Mouse (Mus musculus): Measurements from ENCODE around the gene Hist1h2bc. TPM values are rescaled to one million over a fixed set of nuclear protein-coding genes. Genes with fewer than 3 reads are reported as not detected.
"Not testable (repeated sequence)": the region's sequence is repeated elsewhere in the genome, so short reads cannot be mapped to it uniquely, and the experiment has no call there.

Gene Hist1h2bc
- total RNA-seq (2015) (40.3 and 42.6 TPM in 2 replicates), total RNA-seq (2017) (253 and 263 TPM in 2 replicates)

DNA sequence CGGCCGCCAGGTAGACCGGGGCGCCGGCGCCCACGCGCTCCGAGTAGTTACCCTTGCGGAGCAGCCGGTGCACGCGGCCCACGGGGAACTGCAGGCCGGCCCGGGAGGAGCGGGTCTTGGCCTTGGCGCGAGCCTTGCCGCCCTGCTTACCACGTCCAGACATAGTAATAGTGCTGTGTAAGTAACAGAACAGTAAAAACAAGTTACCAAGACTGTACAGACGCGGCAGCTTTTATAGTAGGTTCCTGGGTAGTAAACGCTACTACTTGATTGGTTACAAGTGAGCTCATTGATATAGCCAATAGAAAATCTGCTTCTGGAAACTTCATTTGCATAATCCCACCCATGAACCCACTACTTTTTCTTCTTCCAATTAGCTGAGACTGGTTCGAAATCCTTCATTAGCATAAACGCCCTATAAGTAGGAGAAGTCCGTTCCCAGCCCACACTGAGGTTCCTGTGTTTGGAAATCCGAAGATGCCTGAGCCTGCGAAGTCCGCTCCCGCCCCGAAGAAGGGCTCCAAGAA, at the start of gene Hist1h2bc, which contains the start of gene Hist1h2ac:
Gene Hist1h2bc, plus strand, starts transcription at position 445 of the 527 bp plus-strand sequence.
Gene Hist1h2ac, minus strand, starts transcription at position 194 of the 527 bp plus-strand sequence.
- peak; percentile 90 for ATAC-seq (ENCODE audit: poor library complexity, severe bottlenecking)

DNA sequence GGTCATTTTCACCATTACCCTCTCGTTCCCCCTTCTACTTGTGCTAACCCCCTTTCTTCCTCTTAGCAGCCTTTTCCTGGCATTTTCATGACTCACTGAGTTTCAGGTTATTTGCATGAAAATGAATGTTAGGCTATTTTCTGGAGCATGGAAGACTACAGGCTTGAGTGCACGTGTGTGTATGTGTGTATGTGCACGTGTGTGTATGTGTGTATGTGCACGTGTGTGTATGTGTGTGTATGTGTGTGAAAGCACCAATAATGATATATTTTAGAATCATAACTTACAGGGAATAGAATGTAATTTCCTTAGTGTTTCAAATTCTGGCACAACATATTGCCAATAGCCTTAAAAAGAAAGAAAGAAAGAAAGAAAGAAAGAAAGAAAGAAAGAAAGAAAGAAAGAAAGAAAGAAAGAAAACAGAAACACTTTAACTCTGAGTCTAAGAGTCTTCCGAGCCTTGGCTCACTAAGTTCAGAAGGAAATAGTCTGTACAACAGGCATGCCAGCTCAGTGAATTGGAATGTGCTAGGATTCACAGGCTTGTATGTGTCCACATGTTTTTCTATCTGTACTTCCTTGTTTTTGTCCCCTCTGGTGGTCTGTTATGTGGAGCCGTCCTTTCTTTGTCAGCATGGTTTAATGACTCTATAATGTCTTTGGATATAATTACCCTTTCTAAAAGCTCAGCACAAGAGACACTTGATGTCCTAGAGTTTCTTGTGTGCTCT, 24.2 kb upstream of the Hist1h2bc start:
- ATAC-seq (ENCODE audit: poor library complexity, severe bottlenecking): no peak

DNA sequence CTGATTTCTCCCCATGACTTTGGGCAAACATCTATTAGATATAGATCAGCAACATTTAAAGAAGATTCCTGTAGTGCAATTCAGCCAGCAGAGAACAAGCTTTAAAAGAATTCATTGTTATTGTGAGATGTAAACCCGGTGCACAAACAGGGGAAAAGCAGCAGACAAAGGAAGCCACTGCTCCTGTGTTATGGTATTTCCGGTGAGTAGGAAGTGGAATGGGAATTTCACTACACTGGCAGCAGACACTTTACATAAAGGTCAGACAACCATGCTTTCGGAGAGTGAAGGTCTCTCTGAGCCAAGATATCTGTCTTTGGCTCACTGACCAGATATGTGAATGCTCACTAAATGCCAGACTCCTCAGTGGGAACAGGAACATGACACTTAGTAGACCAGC, 21.5 kb upstream of the Hist1h2bc start:
- ATAC-seq (ENCODE audit: poor library complexity, severe bottlenecking): no peak

DNA sequence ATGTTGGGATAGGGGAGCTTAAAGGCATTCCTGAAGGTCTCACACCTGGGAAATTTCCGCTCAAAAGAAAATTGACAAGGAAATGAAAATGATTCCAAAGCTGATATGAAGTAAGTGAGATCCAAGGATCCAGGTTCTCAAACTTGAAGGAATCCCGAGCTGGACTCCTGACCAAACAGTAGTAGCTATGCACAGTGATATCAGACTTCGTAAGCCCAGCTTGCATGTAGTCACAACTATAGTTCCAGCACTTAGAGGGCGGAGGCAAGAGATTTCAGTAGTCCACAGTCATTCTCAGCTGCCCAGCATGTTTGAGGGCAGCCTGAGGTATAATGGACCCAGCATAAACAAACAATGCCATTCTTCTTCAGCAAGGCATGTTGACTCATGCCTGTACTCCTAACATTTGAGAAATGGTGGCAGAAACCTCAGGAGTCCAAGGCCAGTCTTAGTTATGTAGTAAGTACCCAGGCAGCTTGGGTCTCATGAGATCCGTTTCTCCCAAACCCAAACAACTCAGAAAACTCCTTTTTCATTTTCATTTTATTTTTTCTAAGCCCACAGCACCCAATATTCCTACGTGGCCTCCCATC, 1.9 kb upstream of the Hist1h2bc start:
- no peak for ATAC-seq (ENCODE audit: poor library complexity, severe bottlenecking)

DNA sequence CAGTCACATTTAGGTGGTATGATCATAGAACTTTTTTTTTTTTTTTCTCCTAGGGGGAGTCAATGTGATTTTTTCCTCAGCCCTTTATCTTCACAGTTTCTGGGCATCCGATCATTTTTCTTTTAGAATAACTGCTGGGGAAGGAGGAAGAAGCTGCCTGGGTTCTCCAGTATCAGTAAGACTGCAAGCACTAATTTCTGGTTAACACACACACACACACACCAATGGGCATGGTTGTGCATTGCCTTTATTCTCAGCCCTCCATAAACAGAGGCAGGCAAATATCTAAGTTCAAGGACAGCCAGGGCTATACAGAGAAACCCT, 1.4 kb upstream of the Hist1h2bc start:
- ATAC-seq (ENCODE audit: poor library complexity, severe bottlenecking): no peak

DNA sequence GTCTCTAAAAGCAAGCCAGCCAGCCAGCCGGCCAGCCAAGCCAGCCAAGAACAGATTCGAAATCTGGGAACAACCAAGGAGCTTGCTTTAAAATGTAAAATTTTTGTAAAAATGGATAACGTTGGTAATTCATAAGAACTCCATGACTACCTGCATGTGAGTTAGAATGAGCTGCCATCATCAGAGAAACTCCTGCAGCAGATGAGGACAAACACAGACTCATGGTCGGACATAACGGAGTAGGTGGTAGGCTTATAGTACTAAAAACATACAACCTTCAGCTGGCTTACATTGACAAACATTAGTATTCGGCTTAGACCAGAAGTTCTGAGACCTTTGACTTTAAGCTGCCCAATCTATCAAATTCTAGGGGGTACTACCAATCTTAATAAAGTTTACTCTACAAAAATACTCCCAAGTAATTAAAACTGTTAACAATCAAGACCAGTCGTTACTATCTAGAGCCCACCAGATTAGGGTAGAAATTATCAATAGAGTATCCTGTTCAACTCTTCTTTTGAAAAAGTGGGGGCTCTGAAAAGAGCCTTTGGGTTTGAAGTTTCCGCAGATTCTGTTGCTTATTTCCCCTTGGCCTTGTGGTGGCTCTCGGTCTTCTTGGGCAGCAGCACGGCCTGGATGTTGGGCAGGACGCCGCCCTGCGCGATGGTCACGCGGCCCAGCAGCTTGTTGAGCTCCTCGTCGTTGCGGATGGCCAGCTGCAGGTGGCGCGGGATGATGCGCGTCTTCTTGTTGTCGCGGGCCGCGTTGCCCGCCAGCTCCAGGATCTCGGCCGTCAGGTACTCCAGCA, 848 bp upstream of the Hist1h2bc start:
- not testable (repeated sequence) for ATAC-seq (ENCODE audit: poor library complexity, severe bottlenecking)

DNA sequence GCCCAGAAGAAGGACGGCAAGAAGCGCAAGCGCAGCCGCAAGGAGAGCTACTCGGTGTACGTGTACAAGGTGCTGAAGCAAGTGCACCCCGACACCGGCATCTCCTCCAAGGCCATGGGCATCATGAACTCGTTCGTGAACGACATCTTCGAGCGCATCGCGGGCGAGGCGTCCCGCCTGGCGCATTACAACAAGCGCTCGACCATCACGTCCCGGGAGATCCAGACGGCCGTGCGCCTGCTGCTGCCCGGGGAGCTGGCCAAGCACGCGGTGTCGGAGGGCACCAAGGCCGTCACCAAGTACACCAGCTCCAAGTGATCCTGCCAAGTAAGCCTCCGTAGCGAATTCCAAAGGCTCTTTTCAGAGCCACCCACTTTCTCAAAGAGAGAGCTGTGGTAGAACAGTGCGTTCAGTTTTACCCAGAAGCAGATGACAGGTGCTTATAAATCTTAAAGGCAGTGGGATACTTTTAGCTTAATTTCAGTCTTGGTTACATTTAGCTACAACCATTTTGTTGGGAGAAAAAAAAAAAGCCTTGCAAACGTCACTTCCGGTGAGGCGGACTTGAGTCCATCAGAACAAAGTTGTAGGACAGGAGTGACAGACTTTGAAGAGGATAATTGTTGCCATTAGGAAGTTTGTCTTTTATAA, 421 bp downstream of the Hist1h2bc start:
- peak; percentile 43 for ATAC-seq (ENCODE audit: poor library complexity, severe bottlenecking)

DNA sequence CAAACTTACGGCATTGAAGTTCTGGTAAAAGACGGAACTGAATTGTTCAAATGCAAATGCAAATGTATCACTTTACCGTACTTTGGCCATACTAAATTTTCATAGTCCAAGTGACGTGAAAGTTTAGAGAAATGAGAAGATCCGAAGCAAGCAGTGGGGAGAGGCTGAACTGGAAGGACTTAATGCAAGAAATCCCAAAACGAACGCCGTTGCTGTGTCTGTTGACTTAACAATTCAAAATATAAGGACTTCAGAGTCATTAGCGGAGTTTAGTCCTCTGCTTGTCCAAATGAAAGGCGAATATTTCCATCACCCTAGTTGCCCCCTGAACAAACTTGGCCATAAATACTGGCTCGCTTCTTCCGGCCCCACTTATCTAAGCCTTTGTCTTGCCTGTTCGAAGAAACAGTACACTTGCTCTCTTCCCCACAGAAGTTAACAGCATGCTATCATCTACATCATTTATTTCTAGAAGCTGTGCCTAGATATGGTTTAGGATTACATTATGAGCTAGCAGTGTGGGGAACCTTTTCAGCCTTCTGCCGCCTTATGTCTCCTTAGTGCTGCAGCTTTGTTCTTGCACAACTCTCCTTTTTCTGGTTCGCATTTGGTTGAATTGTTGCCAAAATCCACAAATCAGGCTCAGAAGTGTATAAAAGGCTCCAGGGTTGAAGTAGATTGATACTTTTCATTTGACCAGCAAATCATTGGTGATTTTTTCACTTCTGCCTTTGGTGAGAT, 1.3 kb downstream of the Hist1h2bc start:
- no peak for ATAC-seq (ENCODE audit: poor library complexity, severe bottlenecking)

DNA sequence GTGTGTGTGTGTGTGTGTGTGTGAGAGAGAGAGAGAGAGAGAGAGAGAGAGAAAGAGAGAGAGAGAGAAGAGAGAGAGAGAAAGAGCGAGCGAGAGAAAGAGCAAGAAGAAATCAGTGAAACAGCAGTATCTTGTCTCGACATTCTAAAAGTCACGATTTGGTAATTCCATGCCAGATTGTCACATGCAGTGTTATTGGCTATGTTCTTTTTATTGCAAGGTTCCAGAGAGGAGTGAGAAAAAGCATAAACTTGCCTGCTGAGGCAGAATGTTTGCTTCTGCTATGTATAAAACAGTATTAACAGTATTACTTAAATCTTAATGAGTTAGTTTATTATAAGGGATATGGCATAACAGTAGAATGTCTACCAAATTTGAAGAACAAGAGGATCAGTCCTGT, 2.0 kb downstream of the Hist1h2bc start:
- ATAC-seq (ENCODE audit: poor library complexity, severe bottlenecking): no peak

DNA sequence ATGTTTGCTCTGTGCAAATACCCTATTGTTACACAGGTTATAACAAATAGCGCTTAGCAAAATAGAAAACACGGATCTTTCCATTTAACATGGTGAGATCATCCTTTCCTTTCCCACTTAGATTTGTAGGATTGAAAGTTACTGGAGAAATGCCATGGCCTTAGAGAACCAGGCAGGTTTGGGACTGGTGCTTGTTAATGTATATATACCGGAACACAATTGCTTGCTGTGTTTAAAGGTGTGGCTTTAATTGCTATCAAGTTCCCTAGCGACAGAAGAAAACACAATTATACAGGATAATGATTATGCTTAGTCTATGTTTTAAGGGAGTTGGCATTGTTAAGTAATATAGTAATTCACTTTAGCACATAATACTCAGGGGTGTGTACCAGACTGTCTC, 3.2 kb downstream of the Hist1h2bc start:
- ATAC-seq (ENCODE audit: poor library complexity, severe bottlenecking): no peak

DNA sequence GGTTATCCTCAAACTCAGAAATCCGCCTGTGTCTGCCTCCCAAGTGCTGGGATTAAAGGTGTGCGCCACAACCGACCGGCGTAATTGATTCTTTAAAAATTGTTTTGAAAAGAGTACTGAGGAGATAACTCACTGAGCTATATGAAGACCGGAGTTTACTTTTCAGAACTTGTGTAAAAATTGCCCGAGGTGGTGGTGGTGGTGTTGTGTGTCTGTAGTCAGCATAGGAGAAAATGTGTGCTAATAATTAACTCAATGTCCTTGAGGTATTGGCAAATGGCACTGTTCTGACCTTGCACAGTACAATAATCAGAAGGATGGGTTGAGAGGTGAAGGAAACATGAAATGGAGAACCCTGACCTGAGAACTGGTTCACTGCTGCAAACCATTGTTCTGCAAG, 3.9 kb downstream of the Hist1h2bc start:
- no peak for ATAC-seq (ENCODE audit: poor library complexity, severe bottlenecking)

DNA sequence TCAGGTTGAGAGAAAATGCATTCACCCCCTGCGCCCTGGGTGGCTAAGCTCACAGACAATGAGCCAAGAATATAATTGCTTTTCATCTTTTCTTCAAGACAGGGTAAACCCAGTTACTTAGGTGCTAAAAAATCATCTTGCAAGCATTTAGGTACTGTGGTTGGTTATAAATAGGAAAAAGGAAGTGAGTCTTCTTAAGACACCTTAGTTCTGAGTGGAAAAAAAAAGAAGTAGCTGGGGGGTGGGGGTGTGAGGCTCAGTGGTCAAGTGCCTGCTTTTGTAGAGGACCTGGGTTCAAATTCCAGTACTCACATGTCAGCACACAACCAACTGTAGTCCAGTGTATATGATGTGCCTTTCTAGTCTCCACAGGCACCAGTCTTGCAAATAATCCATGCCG, 5.0 kb downstream of the Hist1h2bc start:
- 0 out of 2 replicates have a peak, but pooled peaks have one; percentile 28 for ATAC-seq (ENCODE audit: poor library complexity, severe bottlenecking)

DNA sequence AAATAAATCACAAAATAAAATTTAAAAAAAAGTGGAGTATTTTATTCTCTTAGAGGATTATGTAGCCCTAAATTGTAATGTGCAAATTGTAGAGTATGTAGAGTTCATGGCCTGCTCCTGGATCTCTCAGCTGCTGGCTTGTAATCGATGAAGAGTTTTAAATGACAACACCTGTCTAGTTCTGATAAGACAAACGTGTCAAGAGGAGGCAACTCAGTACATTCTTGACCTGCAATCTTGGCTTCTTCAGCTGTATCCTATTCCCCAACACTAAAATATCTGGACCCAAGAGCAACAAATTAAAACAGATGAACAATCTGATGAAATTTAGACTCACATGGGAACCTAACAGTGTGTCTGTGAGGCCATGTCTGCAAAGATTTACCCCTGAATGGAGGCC, 5.5 kb downstream of the Hist1h2bc start:
- ATAC-seq (ENCODE audit: poor library complexity, severe bottlenecking): no peak

DNA sequence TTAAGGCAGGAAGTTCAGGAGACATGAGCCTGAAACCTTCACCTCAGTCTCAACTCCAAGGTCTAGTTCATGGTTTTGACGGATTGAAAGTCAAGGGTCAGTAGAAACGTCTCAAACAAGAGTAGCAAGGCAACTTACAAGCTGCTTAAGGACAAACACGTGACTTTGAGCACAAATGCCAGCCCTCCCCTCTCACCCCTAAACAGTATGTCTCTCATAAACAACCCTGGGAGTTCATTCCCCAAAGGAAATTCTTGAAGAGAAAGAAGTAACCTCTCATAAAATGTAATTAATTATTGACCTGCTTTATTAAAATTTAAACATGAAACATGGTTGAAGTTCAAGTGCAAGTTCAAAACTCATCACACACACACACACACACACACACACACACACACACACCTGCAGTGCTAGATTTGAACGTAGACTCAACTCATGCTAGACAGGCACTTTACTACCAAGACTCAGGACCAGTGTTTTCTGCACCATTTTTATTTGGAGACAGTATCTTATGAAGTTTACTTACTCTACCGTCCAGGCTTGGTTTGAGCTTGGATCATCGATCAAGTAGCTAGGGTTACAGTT, 9.9 kb downstream of the Hist1h2bc start:
- ATAC-seq (ENCODE audit: poor library complexity, severe bottlenecking): no peak

DNA sequence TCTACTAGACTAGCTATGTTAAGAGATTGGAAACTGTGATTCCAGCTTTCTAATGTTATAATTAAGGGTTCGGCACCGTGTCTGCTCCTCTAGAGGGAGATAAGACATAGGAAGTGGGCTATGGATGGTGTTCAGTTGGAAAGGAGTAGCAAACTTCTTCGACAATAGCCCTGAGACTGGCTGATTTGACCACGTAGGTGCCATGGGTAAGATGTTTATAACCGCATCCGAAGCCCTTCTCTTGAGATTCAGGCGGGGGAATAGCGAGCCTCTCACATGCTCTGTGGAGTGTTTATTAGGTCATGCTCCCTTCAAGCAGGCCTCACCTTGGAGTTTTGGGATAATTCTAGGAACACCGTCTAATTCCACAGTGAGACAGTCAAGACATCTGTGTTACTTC, 11.0 kb downstream of the Hist1h2bc start:
- ATAC-seq (ENCODE audit: poor library complexity, severe bottlenecking): no peak

DNA sequence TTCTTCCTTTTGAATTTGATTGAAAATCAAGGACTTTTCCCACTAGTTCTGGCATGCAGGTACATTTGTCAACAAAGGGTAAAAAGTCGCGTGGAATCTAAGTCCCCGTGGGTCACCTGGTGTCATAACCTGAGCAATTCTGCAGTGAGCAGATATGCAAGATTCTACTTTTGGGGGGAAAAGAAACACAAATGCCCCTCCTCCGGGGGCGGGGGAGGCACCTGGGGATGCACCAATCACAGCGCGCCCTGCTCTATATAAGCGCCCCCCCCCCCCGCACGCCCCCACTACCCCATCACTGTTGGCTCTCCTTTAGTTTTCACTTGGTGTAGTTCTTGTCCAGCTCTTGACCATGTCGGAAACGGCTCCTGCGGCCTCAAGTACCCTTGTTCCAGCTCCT, 11.5 kb downstream of the Hist1h2bc start, which contains the start of gene Hist1h1t:
Gene Hist1h1t, plus strand, starts transcription at position 301 of the 400 bp plus-strand sequence.
- ATAC-seq (ENCODE audit: poor library complexity, severe bottlenecking): no peak

DNA sequence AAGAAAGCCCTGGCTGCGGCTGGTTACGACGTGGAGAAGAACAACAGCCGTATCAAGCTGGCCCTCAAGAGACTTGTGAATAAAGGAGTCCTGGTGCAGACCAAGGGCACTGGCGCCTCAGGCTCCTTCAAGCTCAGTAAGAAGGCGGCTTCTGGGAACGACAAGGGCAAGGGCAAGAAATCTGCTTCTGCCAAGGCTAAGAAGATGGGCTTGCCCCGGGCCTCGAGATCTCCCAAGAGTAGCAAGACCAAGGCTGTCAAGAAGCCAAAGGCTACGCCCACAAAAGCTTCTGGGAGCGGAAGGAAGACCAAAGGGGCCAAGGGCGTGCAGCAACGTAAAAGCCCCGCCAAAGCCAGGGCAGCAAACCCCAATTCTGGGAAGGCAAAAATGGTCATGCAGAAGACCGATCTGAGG, 12.1 kb downstream of the Hist1h2bc start:
- no peak for ATAC-seq (ENCODE audit: poor library complexity, severe bottlenecking)

DNA sequence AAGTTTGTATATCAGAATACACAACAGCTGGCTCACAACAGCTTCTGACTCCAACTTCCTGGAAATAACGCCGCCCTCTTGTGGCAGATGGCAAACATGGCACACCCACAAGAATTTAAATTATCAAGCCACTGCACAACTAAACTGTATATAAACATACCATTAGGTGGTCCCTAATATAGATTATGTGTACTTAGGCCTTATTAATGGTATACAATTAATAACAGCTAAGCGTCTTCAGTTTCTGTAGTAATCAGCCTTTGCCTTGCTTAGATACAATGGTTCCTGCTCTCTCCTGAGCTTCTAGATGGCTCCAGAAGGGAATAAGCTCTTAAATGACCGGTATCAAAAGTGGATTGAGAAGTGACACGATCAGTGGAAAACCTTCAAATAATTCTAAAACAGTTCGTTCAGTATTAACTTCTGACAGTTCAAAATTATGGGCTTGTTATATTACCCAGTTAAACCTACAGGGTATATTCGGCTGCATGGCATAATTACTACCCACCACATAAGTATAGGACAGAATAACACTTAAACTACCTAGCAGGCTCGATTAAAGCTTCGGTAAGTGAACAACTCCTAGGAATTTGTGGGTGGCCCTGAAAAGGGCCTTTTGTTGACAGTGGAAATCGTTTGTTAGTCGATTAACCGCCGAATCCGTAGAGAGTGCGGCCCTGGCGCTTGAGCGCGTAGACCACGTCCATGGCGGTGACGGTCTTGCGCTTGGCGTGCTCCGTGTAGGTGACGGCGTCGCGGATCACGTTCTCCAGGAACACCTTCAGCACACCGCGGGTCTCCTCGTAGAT, 13.7 kb downstream of the Hist1h2bc start:
- ATAC-seq (ENCODE audit: poor library complexity, severe bottlenecking): peak; percentile 36

DNA sequence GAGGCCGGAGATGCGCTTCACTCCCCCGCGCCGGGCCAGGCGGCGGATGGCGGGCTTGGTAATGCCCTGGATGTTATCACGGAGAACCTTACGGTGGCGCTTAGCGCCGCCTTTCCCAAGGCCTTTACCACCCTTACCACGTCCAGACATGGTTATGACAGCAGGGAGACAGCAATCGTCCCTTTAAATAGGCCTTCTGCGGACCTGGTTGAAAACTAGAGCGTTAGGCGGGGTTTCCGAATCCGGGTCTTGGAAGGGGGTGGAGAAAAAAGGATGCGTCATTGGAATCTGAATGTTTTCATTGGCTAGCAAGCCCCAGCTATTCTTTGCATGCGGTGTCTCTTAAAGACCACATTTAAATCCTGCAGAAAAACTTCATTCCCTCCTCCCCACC, 14.3 kb downstream of the Hist1h2bc start, which contains the start of gene Hist1h4c:
Gene Hist1h4c, minus strand, starts transcription at position 155 of the 394 bp plus-strand sequence.
- ATAC-seq (ENCODE audit: poor library complexity, severe bottlenecking): peak; percentile 88

Measured in megakaryocyte, adult 5-6 weeks (primary cell).